Mouse (Mus musculus) forebrain, embryonic 14.5 days (tissue): ENCODE results near the gene Prkci. TPM values are rescaled to one million over a fixed set of nuclear protein-coding genes. Genes with fewer than 3 reads are reported as not detected.

Experiments used
- ATAC-seq: fragments of 200-750 bp; cut with Nextera tagmentation; 2 replicates; pipeline ENCODE4 v1.8.0; 2017; ENCODE audit warnings: mild to moderate bottlenecking, moderate library complexity
- DNase-seq: peaks from one replicate; pipeline ENCODE4 v3.0.0-alpha.2; 2015; ENCODE audit warnings: low spot score
- H3K27ac ChIP-seq: fragments of 300-500 bp; sonication (generic); 2 replicates; pipeline ENCODE4 v1.5.1; 2014; ENCODE audit warnings: low read depth, mild to moderate bottlenecking, control low read depth, low read length, moderate library complexity
- H3K27me3 ChIP-seq: fragments of 300-500 bp; sonication (generic); replicated peaks from 2 replicates; pipeline ENCODE4 v1.6.1; 2014; ENCODE audit warnings: low read length, control low read depth, mixed read lengths; ENCODE audit not compliant: control insufficient read depth, insufficient read depth
- H3K36me3 ChIP-seq: fragments of 300-500 bp; sonication (generic); 2 replicates; pipeline ENCODE4 v1.6.1; 2014; ENCODE audit warnings: low read length, control low read depth; ENCODE audit not compliant: control insufficient read depth, insufficient read depth
- H3K4me1 ChIP-seq: fragments of 300-500 bp; sonication (generic); 2 replicates; pipeline ENCODE4 v1.6.1; 2014; ENCODE audit warnings: antibody characterized with exemption, low read length, control low read depth; ENCODE audit not compliant: control insufficient read depth, insufficient read depth
- H3K4me2 ChIP-seq: fragments of 300-500 bp; sonication (generic); 2 replicates; pipeline ENCODE4 v1.6.1; 2014; ENCODE audit warnings: mild to moderate bottlenecking, control low read depth, low read length
- H3K4me3 ChIP-seq: fragments of 300-500 bp; sonication (generic); 2 replicates; pipeline ENCODE4 v1.5.1; 2014; ENCODE audit warnings: low read depth, low read length, control low read depth
- H3K9ac ChIP-seq: fragments of 300-500 bp; sonication (generic); 2 replicates; pipeline ENCODE4 v1.6.1; 2014; ENCODE audit warnings: mild to moderate bottlenecking, low read length, control low read depth, moderate library complexity
- H3K9me3 ChIP-seq: fragments of 300-500 bp; sonication (generic); replicated peaks from 2 replicates; pipeline ENCODE4 v1.6.1; 2016; ENCODE audit warnings: low read length, control low read depth, mixed read lengths; ENCODE audit not compliant: control insufficient read depth
- WGBS: fragments of 180-500 bp; shearing (Covaris S2); extraction: QIAGEN DNeasy Blood & Tissue Kit; methylation state at CpG from one replicate; pipeline ENCODE4 v1.1.7; 2014; 5-methylcytosine and 5-hydroxymethylcytosine counted together
- polyA plus RNA-seq: library from polyadenylated mRNA; unstranded; fragments of >200 nt; fragmentation: Nextera tagmentation; extraction: Ambion mirVana; gene quantifications from 2 replicates; pipeline ENCODE4 v1.2.1, GENCODE M21; 2014

Prkci gene
- polyA plus RNA-seq, 1 experiment from 2014 or later: 24.8 TPM

DNA sequence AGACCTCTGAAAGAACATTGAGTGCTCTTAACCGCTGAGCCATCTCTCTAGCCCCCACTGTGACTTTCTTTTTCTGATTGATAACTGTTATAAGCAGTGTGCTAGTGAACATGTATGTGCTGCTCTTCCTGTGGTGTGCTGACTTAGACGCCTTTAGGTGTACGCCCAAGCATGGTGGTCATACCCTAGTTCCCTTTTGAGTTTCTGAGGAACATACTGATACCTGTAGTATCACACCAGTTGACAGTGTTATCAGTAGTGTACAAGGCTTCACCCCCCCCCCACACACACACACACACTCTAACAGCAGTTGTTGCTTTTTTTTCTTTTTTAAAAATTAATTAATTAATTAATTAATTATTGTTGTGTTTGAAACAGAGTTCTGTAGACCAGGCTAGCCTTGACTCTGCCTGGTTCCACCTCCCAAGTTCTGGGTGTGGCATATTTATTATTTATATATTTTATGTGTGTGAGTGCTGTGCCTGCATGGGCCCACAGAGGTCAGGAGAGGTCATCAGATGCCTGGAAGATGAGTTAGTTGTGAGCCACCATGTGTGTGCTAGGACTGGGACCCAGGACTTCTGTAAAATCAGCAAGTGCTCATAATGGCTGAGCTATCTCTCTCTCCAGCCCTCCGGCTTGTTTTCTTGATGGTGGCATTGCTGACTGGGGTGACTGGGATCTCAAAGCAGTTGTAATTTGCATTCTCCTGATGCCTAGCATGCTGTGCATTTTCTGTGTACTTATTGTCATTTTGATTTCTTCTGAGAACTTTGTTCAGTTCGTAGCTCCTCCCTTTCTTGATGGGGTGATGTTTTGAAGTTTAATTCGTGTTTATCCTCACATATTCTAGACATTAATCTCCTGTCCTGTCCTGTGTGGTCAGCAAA, 9.0 kb downstream of the Prkci start:
- Histone ChIP-seq H3K9me3 (no peaks in the 10 kb centered on the region), H3K27ac (no peak overlapping the region), H3K27me3 (no peaks in the 10 kb centered on the region), H3K4me2 (no peak overlapping the region), H3K4me3 (no peak overlapping the region), H3K9ac (no peak overlapping the region), H3K4me1 (no peaks in the 10 kb centered on the region), H3K36me3 (no peaks in the 10 kb centered on the region)
- ATAC-seq (no peak), DNase-seq (no peak)
- WGBS: 78% methylated on average over 6 of the region's 6 CpGs

DNA sequence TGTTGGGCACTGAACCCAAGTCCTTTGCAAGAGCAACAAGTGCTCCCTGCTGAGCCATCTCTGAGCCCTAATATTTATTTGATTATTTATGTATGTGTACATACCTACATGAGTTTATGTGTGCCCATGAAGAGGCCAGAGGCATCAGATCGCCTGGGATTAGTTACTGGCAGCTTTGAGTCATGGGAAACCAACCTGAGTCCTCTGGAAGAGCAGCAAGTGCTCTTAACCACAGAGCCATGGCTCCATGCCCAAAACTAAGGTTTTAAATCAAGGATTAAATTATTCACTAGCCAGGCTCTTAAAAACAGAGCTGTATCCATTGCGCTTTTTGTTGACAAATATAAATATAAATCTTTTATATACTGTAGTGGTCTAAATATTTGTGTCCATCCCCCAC, 18.8 kb downstream of the Prkci start:
- no peak overlapping the region for H3K9ac ChIP-seq
- no peaks in the 10 kb centered on the region for H3K9me3 ChIP-seq
- H3K36me3 ChIP-seq: no peaks in the 10 kb centered on the region
- H3K4me2 ChIP-seq: no peak overlapping the region
- no peaks in the 10 kb centered on the region for H3K27me3 ChIP-seq
- no peak overlapping the region for H3K27ac ChIP-seq
- 91% methylated on average over 2 of the region's 2 CpGs for WGBS
- no peak for ATAC-seq
- DNase-seq: no peak
- no peaks in the 10 kb centered on the region for H3K4me1 ChIP-seq
- no peak overlapping the region for H3K4me3 ChIP-seq

DNA sequence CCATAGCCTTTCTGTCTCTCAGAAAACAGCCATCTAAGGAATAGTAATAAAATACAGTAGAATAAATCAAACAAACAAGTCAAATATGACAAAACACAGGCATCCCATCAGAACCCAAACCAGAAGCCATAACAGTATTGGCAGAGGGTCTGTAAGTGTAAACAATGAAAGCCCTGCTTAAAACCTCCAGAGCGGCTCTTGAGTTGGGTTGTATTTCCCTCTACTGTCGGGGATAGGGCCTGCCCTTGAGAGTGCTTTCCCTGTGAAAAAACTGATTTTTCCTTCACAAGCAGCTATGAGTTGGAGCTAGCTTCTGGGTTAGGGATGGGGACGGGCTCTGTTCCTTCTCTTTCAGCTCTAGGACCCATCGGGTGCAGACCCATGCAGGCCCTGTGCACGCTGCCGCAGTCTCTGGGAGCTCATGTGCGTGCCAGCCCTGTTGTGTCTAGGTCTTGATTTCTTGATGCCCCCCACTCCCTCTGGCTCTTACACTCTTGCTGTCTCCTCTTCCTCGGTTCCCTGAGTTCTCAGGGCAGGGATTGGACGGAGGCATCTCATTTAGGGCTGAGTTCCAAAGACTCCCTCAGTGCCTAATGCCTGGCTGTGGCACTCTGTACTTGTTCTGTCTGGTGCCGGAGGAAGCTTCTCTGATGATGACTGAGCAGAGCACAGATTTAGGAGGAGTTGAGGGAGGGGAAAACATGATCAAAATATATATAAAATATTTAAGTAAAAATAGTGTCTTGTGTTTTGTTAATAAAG, 20.3 kb downstream of the Prkci start:
- no peak overlapping the region for H3K4me2 ChIP-seq
- ATAC-seq (no peak), DNase-seq (no peak)
- WGBS: 86% methylated on average over 10 of the region's 10 CpGs
- no peak overlapping the region for H3K9ac ChIP-seq
- H3K4me3 ChIP-seq: no peak overlapping the region
- H3K27me3 ChIP-seq: no peaks in the 10 kb centered on the region
- no peaks in the 10 kb centered on the region for H3K9me3 ChIP-seq
- no peaks in the 10 kb centered on the region for H3K4me1 ChIP-seq
- no peaks in the 10 kb centered on the region for H3K36me3 ChIP-seq
- no peak overlapping the region for H3K27ac ChIP-seq

DNA sequence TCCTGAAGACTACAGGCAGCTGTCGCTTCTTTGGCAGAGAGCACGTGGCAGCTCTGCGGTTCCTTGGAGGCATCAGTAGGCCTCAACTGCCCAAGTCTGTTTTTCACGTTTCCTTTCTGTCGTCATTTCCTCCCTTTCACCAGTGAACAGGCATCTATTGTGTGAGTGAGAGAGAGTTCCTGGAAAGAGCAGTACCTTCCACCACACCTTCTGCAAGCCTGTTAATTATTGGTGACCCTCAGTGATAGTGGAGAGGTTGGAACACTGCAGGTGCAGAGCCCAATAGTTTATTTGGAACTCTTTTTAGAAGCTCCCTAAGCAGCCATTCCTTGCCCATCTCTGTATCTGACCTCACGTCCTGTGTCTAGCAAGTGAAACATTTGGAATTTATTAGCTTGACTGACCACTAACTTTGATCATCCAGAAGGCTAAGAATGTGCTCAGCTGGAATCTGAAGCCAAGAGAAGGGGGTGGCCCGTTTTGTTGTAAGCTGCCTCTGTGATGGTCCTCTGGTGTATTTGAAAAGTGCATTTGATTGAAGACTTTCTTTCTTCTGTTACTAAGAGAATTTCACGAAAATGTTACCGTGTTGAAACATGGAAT, 21.1 kb downstream of the Prkci start:
- ATAC-seq (no peak), DNase-seq (no peak)

DNA sequence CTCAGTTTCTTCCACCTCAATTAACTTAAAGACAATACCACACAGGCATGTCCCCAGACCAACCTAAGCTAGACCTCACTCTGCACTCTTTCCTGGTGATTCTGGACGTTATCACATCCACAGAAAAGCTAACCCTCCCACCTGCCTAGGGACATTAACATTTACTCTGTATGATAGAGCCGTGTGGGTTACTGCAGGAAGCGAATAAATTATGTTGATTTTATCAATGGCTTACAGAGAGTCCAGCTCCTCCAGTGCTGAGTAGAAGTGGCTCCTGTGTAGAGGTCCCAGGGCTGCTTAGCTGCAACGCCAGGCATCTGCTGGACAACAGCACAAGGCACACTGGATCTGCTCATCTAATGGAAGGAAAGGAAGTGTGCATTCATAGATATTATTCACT, 22.1 kb downstream of the Prkci start:
- no peak overlapping the region for H3K4me2 ChIP-seq
- H3K9me3 ChIP-seq: no peaks in the 10 kb centered on the region
- ATAC-seq: no peak
- H3K4me3 ChIP-seq: no peak overlapping the region
- H3K36me3 ChIP-seq: 0 out of 2 replicates have a peak, but pooled peaks cover 2% of the 10 kb centered on the region
- no peak overlapping the region for H3K27ac ChIP-seq
- no peak overlapping the region for H3K9ac ChIP-seq
- WGBS: 59% methylated on average over 4 of the region's 4 CpGs
- H3K4me1 ChIP-seq: no peaks in the 10 kb centered on the region
- no peaks in the 10 kb centered on the region for H3K27me3 ChIP-seq
- no peak for DNase-seq

More for the DNA sequence above, 21.1 kb downstream of the Prkci start:
- Histone ChIP-seq H3K4me2 (no peak overlapping the region), H3K36me3 (no peaks in the 10 kb centered on the region), H3K27ac (no peak overlapping the region), H3K4me1 (no peaks in the 10 kb centered on the region), H3K27me3 (no peaks in the 10 kb centered on the region), H3K9me3 (no peaks in the 10 kb centered on the region), H3K9ac (no peak overlapping the region), H3K4me3 (no peak overlapping the region)
- 58% methylated on average over 9 of the region's 9 CpGs for WGBS

DNA sequence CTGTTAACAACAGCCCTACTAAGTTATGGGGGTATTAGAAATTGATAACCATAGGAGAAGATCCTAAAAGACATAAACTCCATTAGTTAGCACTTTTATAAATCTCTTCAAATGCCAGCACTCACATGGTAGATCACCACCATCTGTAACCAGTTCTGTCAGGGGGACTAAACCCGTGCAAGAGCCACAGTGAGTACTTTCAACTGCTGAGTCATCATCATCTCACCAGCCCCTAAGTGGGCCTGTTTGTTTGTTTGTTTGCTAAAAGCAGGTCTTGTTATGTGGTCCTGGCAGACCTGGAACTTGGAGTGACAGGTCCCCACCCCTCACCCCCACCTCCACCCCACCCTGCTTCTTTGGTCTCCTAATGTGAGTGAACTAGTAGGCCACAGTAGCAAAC, 23.7 kb downstream of the Prkci start:
- 97% methylated on average over 1 of the region's 1 CpGs for WGBS
- no peak for ATAC-seq
- H3K4me1 ChIP-seq: no peaks in the 10 kb centered on the region

DNA sequence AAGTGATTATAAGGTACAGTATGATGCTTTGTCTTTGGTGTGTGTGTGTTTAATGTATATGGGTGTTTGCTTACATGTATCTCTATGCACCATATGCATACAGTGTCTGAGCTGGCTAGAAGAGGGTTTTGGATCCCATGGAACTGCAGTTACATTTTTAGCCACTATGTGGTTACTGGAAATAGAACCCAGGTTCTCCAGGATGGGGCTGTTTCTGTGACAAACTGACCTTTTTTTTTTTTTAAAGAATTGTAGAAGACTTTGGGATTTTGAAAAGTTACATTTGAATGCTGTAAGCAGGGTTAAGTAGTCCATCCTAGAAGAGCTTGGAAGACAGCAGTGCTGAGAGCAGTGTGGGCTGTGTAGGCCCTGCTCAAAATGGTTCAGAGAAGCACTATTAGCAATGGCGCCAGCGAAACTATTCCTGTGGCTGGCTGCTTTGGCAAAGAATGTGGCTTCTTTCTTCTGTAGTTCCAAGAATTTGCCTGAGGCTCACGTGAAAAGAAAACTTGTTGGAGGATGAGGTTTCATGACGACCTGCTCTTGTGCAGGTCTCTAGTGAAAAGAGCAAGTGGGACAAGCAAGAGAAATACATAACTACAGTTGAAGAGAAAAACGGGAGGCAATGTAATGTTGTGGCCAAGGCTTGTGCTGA, 24.4 kb downstream of the Prkci start:
- DNase-seq: no peak

More for the DNA sequence above, 23.7 kb downstream of the Prkci start:
- H3K27me3 ChIP-seq: no peaks in the 10 kb centered on the region
- H3K36me3 ChIP-seq: 0 out of 2 replicates have a peak, but pooled peaks cover 2% of the 10 kb centered on the region
- no peaks in the 10 kb centered on the region for H3K9me3 ChIP-seq
- H3K9ac ChIP-seq: no peak overlapping the region
- no peak for DNase-seq
- no peak overlapping the region for H3K4me3 ChIP-seq
- H3K4me2 ChIP-seq: no peak overlapping the region
- H3K27ac ChIP-seq: no peak overlapping the region

DNA sequence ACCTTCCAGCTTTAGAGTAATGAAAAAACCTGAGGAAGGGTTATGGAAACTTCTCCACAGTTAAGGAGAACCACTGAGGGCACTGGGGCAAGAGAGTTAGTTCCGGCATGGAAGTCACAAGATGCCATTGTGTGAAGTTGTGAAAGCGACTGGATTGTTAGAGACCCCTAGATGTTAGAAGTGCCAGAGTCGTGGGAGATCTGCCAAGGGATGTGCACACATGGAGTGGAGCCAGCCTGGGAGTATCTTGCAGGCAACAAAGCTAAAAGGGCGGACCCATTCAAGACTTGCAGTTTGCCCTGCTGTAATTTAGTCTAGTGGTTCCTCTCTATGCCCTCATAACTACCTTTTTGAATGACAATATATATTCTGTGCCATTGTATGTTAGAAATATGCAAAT, 25.1 kb downstream of the Prkci start:
- 0 out of 2 replicates have a peak, but pooled peaks cover 2% of the 10 kb centered on the region for H3K36me3 ChIP-seq
- H3K9ac ChIP-seq: no peak overlapping the region
- WGBS: 79% methylated on average over 4 of the region's 4 CpGs
- H3K4me2 ChIP-seq: no peak overlapping the region
- H3K9me3 ChIP-seq: no peaks in the 10 kb centered on the region
- no peak overlapping the region for H3K27ac ChIP-seq
- DNase-seq (no peak), ATAC-seq (no peak)
- no peaks in the 10 kb centered on the region for H3K27me3 ChIP-seq
- H3K4me1 ChIP-seq: no peaks in the 10 kb centered on the region
- no peak overlapping the region for H3K4me3 ChIP-seq

More for the DNA sequence above, 24.4 kb downstream of the Prkci start:
- H3K27me3 ChIP-seq: no peaks in the 10 kb centered on the region
- no peak overlapping the region for H3K4me2 ChIP-seq
- no peak for ATAC-seq
- H3K36me3 ChIP-seq: 0 out of 2 replicates have a peak, but pooled peaks cover 2% of the 10 kb centered on the region
- H3K4me3 ChIP-seq: no peak overlapping the region
- 90% methylated on average over 5 of the region's 5 CpGs for WGBS
- H3K9me3 ChIP-seq: no peaks in the 10 kb centered on the region
- no peak overlapping the region for H3K9ac ChIP-seq
- H3K4me1 ChIP-seq: no peaks in the 10 kb centered on the region
- H3K27ac ChIP-seq: no peak overlapping the region
